Mouse (Mus musculus): ENCODE measurements around the gene 2810408A11Rik.
"Not testable (repeated sequence)": the region's sequence is repeated elsewhere in the genome, so short reads cannot be mapped to it uniquely, and the experiment has no call there.

2810408A11Rik gene

GRCm38 (mm10) chr11:69880853-69881603 is 19.8 kb downstream of the 2810408A11Rik start, which contains the start of gene Kctd11:
Kctd11 (minus strand) TSS chr11:69881406.
- no peak for DNase-seq (ENCODE audit: low read depth, low spot score)

GRCm38 (mm10) chr11:69880506-69880852 is 20.3 kb downstream of the 2810408A11Rik start:
- DNase-seq (ENCODE audit: low read depth, low spot score), result no peak

GRCm38 (mm10) chr11:69879711-69880110 is 21.1 kb downstream of the 2810408A11Rik start:
- DNase-seq (ENCODE audit: low read depth, low spot score), result no peak

- no peak for DNase-seq (ENCODE audit: low read depth, low spot score)
Observed at GRCm38 (mm10) chr11:69878952-69879351, 21.8 kb downstream of the 2810408A11Rik start.

- no peak for DNase-seq (ENCODE audit: low read depth, low spot score)
Observed at GRCm38 (mm10) chr11:69878399-69878798, 22.4 kb downstream of the 2810408A11Rik start.

- DNase-seq (ENCODE audit: low read depth, low spot score), result no peak
Observed at GRCm38 (mm10) chr11:69877878-69878277, 22.9 kb downstream of the 2810408A11Rik start, which contains the start of gene Tmem95. Tmem95 (minus strand) TSS chr11:69878018.

GRCm38 (mm10) chr11:69876867-69877266 is 23.9 kb downstream of the 2810408A11Rik start:
- no peak for DNase-seq (ENCODE audit: low read depth, low spot score)

- no peak for DNase-seq (ENCODE audit: low read depth, low spot score)
Observed at GRCm38 (mm10) chr11:69876186-69876585, 24.6 kb downstream of the 2810408A11Rik start.

- no peak for DNase-seq (ENCODE audit: low read depth, low spot score)
Observed at GRCm38 (mm10) chr11:69872451-69872850, 28.3 kb downstream of the 2810408A11Rik start.

- DNase-seq (ENCODE audit: low read depth, low spot score), result no peak
Observed at GRCm38 (mm10) chr11:69871822-69872221, 29.0 kb downstream of the 2810408A11Rik start.

- no peak for DNase-seq (ENCODE audit: low read depth, low spot score)
Observed at GRCm38 (mm10) chr11:69870289-69871069, 30.3 kb downstream of the 2810408A11Rik start.

- no peak for DNase-seq (ENCODE audit: low read depth, low spot score)
Observed at GRCm38 (mm10) chr11:69867335-69867734, 33.5 kb downstream of the 2810408A11Rik start.

- DNase-seq (ENCODE audit: low read depth, low spot score), result no peak
Observed at GRCm38 (mm10) chr11:69865561-69865960, 35.2 kb downstream of the 2810408A11Rik start.

GRCm38 (mm10) chr11:69864138-69864860 is 36.5 kb downstream of the 2810408A11Rik start:
- no peak for DNase-seq (ENCODE audit: low read depth, low spot score)

GRCm38 (mm10) chr11:69863729-69864128 is 37.1 kb downstream of the 2810408A11Rik start:
- DNase-seq (ENCODE audit: low read depth, low spot score), result not testable (repeated sequence)

- DNase-seq (ENCODE audit: low read depth, low spot score), result no peak
Observed at GRCm38 (mm10) chr11:69858113-69858998, 42.4 kb downstream of the 2810408A11Rik start, which contains the start of gene Tnk1. Tnk1 (minus strand) TSS chr11:69858730.

- no peak for DNase-seq (ENCODE audit: low read depth, low spot score)
Observed at GRCm38 (mm10) chr11:69855347-69855746, 45.4 kb downstream of the 2810408A11Rik start.

- DNase-seq (ENCODE audit: low read depth, low spot score), result no peak
Observed at GRCm38 (mm10) chr11:69854680-69855079, 46.1 kb downstream of the 2810408A11Rik start.

GRCm38 (mm10) chr11:69853994-69854393 is 46.8 kb downstream of the 2810408A11Rik start:
- DNase-seq (ENCODE audit: low read depth, low spot score), result no peak

- no peak for DNase-seq (ENCODE audit: low read depth, low spot score)
Observed at GRCm38 (mm10) chr11:69850754-69851153, 50.0 kb downstream of the 2810408A11Rik start.

GRCm38 (mm10) chr11:69849884-69850283 is 50.9 kb downstream of the 2810408A11Rik start:
- no peak for DNase-seq (ENCODE audit: low read depth, low spot score)

Measured in telencephalon, adult 2 months (tissue).